Mouse (Mus musculus): ENCODE measurements around the gene Ppp6r3.
"Not testable (repeated sequence)": the region's sequence is repeated elsewhere in the genome, so short reads cannot be mapped to it uniquely, and the experiment has no call there.

Ppp6r3 gene

DNA sequence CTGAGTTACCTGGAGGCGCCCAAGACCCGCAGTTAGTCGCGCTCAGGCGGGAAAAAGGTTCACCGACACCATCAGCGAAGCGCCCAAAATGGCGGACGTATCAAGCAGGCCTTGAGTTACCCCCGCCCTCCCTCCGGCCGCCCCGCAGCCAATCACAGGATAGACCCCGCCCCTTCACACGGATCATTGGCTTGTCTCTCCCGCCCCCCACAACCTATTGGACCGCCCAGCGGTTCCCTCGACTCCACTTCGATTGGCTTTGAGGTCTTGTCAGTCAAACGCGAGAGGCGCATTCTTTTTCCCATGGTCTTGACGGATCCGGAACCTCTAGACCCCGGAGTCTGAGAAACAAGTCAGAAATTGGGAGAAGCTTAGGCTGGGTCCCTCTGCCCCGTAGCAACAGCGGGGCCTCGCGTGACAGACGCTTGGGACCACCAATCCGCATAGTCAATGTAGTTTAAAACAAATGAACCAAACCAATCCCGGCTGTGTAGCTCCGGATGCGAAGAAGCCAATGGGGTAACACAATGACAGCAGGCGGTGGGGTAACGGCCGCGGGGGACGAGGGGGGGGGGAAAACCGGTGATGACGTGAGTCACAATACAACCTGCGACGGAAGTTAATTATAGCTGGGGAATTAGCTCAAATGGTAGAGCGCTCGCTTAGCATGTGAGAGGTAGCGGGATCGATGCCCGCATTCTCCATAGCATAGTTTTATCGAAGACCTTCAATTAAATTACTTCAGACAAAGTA is at the start of gene Ppp6r3:
TSS of gene Ppp6r3 (minus strand) at position 118 of the 753 bp plus-strand sequence.
- peak; percentile 99 for DNase-seq (ENCODE audit: low spot score)

DNA sequence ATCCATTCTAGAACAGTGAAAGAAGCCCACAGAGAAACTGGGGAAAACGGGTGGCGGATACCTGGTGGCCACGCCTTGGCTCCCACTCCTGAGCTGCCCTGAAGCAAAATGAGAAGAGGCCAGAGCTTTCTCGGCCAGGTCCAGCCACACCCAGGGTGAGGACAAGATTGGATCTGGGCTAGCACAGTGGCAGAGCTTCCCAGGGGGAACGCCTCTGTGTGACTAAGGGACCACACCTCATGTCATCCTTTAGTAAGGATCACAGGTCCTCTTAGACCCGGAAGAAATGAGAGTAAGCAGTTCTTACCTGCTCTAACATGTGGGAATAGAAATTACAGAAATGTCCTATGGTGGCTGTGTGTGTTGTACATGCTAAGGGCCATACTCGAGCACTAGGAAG is 49.6 kb upstream of the Ppp6r3 start:
- DNase-seq (ENCODE audit: low spot score) = no peak

DNA sequence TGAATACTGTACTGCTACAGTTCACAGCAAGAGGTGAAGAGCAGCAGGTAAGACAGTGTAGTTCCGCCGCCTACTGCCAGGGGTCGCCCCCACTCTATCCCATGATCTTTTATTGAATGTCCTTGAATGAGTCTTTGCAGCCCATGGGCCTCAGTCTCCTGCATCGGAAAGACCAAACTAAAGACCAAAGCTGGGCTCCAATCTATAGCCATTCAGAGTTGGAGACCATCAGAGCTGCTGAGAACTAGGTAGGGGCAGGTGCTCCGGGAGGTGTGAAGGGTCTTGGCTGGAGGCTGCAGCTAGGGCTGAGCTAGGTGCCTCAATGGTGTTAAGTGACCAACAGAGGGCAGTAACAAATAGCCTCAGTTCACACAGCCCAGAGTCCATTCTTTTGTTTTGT is 48.3 kb upstream of the Ppp6r3 start:
- DNase-seq (ENCODE audit: low spot score) = peak; percentile 33

DNA sequence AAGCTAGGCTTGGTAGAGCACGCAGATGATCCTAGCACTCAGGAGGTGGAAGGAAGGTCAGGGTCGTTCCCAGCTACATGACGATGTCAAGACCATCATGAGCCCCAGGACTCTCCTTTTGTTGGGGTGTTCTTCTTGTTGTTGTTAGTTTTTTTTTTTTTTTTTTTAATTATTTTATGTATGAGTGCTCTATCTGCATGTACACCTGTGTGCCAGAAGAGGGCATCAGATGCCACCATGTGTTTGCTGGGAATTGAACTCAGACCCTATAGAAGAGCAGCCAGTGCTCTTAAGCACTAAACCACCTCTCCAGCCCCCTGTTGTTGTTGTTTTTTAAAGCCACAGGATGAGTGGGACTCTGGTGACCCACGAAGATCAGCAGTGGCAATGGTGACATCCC is 47.7 kb upstream of the Ppp6r3 start:
- DNase-seq (ENCODE audit: low spot score) = no peak

DNA sequence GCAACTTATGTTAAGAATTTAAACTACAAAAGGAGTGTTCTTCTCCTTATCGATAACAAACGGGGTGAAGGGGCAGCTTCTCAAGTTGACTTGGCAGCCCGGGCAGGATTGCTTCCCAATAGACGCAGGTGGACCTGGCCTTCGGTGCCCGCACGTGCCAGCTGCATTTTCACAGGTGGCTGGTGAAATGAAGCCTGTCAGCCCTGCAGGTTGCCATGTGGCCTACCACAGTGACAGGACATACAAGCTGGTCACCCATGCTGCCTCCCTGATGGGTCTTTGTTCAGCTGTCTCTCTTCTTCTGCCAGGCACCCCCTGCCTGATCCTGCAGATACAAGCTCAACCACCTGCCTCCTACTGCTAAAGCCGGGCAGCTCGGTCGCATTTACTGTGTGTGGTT is 45.3 kb upstream of the Ppp6r3 start:
- no peak for DNase-seq (ENCODE audit: low spot score)

DNA sequence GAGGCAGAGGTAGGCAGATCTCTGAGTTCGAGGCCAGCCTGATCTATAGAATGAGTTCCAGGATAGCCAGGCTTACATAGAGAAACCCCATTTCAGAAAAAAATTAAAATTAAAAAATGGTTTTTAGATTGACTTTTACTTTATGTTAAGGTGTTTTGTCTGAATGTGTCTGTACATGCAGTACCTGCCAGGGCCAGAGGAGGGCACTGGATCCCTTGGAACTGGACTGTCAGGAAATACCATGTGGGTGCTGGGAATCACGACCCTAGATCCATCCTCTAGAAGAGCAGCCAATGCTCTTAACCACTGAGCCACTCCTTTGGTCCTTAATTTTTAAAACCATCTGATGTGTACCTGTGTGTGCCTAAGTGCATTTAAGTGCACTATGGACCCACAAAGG is 43.8 kb upstream of the Ppp6r3 start:
- peak; percentile 11 for DNase-seq (ENCODE audit: low spot score)

DNA sequence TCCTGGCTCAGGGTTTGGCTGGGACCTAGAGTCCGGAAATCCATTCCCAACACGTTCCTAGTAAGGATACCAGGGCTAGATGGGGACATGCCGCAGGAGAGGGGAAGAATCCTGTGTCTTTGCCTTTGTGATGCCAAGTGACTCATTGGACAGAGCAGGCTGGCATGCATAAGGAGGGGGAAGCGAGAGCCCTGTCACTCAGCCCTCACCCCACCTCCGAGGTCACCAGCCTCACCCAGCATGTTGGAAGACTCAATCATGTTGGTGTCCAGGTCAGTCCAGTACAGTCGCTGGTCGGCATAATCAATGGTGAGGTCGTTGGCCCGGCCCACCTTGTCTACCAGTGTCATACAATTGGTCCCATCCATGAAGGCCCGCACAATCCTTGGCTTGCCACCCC is 38.4 kb upstream of the Ppp6r3 start:
- DNase-seq (ENCODE audit: low spot score) = no peak

DNA sequence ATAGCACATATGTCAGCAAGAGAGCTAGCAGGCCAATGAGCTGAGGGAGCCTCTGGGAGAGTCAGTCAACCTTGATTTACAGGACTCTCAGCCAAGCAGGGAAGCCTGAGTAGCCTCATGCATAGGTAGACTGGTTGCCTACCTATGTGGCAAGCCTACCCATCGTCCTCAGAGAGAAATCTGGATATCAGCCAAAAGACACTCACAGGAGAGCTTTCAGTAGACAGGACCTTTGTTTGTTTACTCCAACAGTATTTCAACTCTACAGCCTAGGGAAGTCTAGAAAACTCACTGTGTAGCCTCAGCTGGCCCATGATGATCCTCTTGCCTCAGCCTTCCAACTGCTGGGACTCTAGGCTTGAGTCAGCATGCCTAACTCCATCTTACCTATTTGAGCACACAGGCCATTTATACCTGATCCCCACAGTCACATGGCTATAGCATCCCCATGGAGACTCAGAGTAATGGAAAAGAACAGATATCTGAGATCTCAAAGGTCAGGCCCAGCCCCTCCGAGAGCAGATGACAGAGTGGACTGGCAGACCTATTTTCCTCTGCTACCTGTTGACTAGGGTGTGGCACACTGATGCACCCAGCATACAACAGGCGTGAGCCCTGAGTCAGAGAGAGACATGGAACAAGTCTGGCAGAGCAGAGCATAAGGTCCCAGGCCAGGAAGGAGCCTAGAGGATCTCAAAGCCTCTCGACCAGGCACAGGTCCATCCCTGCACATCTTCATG is 37.2 kb upstream of the Ppp6r3 start:
- no peak for DNase-seq (ENCODE audit: low spot score)

DNA sequence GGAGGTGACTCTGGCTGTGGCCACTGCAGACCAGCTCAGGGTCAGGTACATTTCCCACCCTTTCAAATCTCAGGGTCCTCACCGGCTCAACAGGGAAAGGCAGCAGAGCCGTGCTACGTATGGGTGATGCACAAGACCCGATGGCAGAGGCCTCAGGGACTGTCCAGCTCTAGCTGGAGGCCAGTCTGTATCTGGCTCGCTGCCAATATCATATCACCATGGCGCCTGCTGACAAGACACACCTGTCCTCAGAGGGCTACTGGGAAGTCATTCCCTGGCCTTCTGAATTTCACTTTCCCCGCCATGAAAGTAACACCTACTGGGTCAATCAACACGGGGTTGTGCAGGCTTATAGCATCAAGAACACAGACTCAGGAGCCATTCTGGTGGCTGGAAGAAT is 36.2 kb upstream of the Ppp6r3 start:
- DNase-seq (ENCODE audit: low spot score) = no peak

DNA sequence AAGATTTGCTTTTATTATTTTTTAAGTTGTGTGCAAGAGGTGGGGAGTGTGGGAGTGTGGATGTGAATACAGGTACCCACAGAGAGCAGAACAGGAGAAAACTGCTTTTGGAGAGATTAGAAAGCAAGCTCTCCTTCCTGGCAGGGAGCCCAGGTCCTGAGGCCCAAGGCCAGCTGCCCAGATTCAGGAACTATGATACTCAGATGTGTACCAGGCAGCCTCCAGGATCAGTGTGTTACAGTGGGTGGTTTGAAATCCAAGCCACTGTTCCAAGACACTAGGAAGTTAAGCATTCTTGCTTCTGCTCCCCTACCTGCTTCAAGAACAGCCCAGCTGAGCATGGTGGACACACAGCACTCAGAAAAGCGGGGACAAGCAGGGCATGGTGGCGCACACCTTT is 35.3 kb upstream of the Ppp6r3 start:
- no peak for DNase-seq (ENCODE audit: low spot score)

DNA sequence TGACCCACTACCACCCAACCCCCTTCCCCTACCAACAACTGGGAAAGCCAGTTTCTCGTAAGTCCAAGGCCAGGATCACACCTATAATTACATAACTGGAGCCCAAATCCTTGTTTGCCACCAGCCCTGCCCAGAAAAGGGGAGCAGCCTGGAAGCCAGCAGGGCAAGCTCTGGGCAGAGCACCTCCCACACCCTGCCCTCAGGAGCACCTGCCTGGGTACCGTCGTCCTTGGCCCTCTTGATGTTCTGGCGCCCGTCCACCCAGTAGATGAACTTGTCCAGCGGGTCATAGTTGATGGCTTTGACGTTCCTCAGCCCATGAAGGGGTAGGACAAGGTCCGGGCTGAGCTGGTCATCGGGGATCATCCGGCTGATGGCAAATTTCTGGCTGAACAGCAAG is 34.3 kb upstream of the Ppp6r3 start:
- DNase-seq (ENCODE audit: low spot score) = no peak

DNA sequence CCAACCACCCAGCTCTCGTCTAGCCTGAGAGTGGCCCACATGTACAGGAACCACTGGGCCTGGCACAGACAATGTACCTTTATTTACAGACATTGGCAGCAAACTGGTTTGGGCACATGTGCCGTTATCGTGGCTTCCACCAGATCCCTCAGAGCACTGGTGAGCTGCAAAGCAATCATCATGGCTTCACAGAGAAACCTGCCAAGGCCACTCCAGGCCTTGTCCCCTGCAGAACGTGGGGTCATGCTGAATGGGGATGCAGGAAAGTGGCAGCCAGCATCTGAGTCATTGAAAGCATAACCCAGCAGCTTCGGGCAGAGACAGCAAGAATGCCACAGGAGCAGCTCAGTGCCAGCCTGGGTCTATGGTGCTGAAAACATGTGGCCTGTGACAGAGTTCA is 18.8 kb upstream of the Ppp6r3 start:
- no peak for DNase-seq (ENCODE audit: low spot score)

DNA sequence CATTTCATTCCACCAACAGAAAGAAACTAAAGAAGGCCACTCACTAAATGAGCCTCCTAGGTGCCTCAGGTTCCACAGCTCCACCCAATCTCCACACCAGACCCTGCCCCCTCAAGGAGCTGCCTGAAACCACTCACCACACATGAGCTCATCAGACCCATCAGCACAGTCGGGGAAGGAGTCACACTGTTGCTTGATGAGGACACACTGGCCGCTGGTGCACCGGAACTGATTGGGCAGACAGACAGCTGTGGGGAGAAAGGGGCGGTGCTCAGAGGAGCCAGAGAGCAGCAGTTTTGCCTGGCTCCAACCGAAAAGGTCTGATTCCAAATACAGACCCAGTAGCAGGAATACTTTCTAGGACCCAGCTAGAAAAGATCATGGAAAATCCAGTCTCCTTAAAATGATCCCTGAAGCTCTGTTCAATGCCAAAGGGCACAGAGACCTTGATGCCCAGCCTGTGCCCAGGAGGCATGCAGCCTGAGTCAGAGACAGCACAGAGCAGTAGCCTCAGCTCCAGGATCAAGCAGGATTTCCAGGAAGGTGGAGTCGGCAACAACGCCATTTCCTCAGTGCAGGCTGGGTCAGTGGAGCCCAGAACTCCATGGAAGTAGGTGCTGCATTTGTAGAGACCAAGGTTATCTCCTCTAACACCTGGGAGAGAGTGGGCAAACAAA is 18.0 kb upstream of the Ppp6r3 start:
- DNase-seq (ENCODE audit: low spot score) = no peak

DNA sequence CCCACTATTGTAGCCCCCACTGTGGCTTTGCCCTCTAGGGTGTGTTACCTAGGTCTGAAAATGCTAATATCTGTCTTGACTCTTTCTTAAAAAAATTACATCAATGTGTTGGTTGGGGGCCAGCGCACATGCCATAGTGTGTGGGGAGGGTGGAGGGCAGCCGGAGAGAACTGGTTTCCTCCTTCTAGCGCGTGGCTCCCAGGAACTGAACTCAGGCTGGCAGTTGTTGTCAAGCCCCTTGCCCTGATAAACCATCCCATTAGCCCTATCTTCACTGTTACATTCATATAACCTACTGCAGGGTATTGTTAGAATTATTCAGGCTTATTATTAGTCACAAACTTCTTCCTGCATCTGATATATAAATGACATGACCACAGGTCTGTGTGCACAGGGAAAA is 14.4 kb upstream of the Ppp6r3 start:
- no peak for DNase-seq (ENCODE audit: low spot score)

DNA sequence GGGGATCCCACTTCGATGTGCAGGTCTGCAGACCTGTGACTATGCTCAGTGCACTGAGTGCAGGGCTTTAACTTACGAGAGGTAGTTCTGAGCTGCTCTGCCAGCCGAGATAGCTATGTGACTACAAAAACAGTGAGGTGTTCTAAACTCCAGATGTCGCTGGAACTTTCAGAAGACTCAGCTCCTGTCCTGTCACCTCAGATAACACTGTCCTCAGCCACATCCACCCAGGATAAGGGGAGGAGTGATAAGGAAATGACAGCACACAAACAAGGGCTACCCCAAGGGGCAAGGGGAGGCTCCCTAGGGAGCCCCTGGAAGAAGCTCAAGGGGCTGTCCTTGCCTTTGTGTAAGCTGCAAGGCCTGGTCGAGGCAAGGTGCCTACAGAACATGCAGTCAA is 14.0 kb upstream of the Ppp6r3 start:
- peak; percentile 60 for DNase-seq (ENCODE audit: low spot score)

DNA sequence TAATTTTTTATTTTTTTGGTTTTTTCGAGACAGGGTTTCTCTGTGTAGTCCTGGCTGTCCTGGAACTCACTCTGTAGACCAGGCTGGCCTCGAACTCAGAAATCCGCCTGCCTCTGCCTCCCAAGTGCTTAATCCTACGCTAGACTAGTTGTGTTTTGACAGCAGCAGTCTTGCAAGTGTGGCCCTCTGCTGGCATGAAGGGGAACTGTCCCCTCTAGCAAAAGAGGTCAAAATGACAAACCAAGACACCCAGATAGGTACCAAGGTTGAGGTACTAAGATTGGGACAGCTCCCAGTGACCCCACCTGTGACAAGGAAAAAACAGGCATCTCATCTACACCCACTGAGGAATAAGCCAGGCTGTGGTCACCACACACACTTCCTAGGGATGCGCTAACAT is 12.2 kb upstream of the Ppp6r3 start:
- not testable (repeated sequence) for DNase-seq (ENCODE audit: low spot score)

DNA sequence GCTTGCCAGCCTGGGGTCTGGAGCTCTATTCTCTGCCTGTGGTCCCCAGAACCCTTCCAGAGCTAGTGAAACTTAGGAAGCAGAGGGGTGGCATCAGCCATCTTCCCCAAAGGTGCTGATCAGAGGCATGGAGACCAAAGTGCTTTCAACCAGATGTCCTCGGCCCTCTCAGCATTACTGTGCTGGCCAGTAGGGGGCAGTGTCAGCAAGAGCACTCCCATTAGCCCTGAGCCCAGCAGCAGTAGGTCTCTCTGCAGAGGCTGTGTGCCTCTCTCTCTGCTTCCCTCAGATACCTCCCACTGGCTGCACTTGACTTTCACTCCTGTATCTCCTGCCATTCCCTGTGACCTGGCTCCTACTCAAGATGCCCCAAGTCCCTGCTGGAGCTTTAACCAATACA is 11.0 kb upstream of the Ppp6r3 start:
- DNase-seq (ENCODE audit: low spot score) = peak; percentile 56

DNA sequence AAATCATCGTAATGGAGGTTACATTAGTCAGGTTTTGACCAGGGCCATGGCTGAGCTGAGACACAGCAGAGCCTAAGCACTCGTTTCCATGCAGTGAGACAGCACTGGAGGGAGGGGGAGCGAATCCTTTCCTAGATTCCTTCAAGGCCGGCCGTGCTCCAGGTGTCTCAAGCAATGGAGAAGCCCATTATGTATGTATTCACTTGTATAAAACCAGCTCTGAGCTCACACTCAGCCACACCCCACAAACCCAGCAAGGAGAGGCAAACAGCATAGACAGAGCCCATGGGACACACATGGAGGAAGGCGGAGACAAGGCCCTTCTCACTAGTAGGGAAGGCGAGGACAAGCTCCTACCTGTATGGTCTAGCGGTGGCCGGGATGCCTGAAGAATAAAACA is 10.5 kb upstream of the Ppp6r3 start:
- no peak for DNase-seq (ENCODE audit: low spot score)

DNA sequence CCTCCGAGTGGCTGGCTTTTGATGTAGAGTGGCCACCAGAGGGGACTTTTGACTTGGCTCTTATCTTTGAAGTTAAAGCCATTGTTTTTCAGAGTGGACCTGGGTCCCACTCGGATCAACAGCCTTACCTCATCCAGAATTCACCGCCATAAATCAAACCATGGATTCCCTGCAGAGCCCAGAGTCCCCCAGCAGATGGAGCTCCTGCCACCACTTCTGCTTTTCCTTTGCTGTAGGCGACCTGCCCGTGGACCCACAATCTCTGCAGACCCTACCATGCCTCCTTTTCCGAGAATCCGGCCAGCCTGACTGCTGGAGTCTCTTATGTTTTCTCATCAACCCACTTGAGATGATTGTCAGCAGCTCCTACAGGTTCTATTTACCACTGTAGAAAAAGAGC is 5.8 kb upstream of the Ppp6r3 start:
- DNase-seq (ENCODE audit: low spot score) = no peak

DNA sequence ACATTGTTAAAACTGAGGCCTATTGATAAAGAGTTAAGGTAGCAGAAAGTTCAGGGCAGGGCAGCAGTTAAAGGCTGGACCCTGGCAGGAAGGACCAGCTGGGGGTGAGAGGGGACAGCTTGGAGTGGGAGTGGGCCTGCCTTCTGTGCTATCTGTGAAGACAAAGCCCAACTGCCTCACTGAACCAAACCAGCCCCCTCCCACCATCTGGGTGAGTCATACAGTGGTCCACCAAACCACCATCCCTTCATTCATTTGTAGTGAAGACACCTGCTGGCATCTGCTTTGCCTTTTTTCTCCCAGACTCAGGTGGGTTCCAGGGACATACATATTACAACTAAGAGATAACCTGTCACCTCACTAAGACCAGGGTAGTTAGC is 2.4 kb upstream of the Ppp6r3 start:
- no peak for DNase-seq (ENCODE audit: low spot score)

DNA sequence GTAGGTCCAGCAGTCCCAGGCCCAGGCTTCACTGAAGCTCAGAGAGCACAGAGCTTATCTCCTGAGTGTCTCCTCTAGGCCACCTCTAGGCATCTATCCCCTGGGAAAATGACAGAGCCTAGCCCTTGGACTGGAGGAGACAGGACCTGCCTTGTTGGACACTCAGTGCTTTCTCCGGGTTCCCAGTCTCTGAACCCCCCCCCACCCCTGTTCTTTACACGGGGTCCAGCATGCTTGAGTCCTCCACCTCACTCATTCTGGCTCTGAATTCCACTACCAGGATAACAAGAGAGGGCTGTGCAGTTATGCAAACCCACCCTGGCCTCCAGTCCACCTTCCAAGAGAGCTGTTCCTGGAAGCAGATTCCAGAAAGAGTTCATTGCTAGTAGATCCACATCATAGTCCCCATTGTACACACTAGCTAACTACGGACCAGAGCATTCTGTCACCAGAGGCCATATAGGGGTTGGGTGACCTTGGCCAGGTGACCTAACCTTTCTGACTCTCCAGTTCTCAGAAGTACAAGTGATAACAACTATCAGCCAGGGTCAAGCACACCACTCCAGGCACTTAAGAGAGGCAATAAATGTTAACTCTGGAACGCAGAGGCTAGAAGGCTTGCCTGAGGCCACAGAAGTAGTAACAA is 1.8 kb upstream of the Ppp6r3 start:
- DNase-seq (ENCODE audit: low spot score) = no peak

DNA sequence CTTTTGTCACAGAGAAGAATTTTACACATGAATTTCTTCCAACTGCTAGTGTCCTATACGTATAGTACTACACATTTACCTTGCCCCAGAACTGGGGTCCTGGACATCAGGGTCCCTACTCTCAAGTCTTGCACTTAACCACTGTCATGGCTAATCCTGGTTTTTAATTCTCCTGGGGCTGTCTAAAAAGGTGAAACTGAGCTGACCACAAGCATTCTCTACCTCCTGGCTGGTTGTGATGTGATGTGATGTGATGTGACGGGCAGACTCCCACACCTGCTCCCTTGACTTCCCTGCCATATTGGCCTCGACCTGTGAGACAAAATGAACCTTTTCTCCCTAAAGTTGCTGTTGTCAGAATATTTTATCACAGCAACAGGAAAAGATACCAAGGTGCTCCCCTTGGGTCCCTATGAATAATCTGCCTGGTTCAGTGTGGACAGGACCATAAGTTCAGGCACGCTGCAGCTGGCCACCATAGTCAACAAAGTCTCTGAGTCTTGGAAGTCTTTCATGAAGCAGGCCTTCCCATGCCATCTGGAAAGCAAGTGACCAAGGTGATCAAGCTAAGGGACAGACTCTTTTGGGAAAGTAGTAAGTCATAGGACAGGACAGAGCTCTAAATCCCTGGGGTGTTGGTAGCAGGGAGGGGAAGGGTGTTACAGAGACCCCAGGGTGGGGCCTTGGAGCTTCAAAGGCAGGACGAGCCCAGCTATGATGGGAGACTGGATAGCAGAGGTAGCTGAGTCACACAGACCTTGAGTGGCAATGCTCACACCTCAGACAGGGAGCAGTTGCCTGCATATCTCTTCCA is 1.1 kb upstream of the Ppp6r3 start:
- no peak for DNase-seq (ENCODE audit: low spot score)

All from c-Kit-positive CD71-positive TER-119-positive erythroid progenitor cells, embryonic 14.5 days (primary cell).